Mouse (Mus musculus): ENCODE measurements around the gene Scgb1b2. TPM values are rescaled to one million over a fixed set of nuclear protein-coding genes. Genes with fewer than 3 reads are reported as not detected.

The Scgb1b2 gene
- polyA plus RNA-seq (2014; fragmentation: Nextera tagmentation; extraction: Ambion mirVana), result not detected in 2 replicates

- ATAC-seq (ENCODE audit: insufficient number of reproducible peaks, low FRiP score, low TSS enrichment, low read depth) (no peak), DNase-seq (ENCODE audit: low spot score) (no peak)
- 84% methylated on average over 3 of the region's 3 CpGs for WGBS
- Histone ChIP-seq H3K9me3 (ENCODE audit: control insufficient read depth, low read length) (peaks cover 2% of the 10 kb centered on the region; the same call in 1 of the 2 replicates), H3K4me3 (ENCODE audit: low read depth, low read length) (no peak within 1 kb of the TSS), H3K36me3 (ENCODE audit: control insufficient read depth, insufficient read depth, low read length) (no peaks in the 10 kb centered on the region), H3K27ac (replicated peaks; ENCODE audit: low read depth, low read length) (no peak within 1 kb of the TSS), H3K9ac (ENCODE audit: low read length) (no peak within 1 kb of the TSS), H3K4me1 (ENCODE audit: control insufficient read depth, insufficient read depth, low read length) (no peaks in the 10 kb centered on the region), H3K4me2 (ENCODE audit: low read depth, severe bottlenecking) (no peak within 1 kb of the TSS), H3K27me3 (ENCODE audit: control insufficient read depth, insufficient read depth, low read length) (no peaks in the 10 kb centered on the region)
Measured at GRCm38 (mm10) chr7:31291721-31292120, at the start of gene Scgb1b2. Scgb1b2 (minus strand) TSS chr7:31291821.

GRCm38 (mm10) chr7:31290208-31290607, 1.4 kb downstream of the Scgb1b2 start, which contains the start of gene Scgb2b2:
Scgb2b2 (plus strand) TSS chr7:31290508.
- no peaks in the 10 kb centered on the region for H3K36me3 ChIP-seq (ENCODE audit: control insufficient read depth, insufficient read depth, low read length)
- no peak within 1 kb of the TSS for H3K4me2 ChIP-seq (ENCODE audit: low read depth, severe bottlenecking)
- DNase-seq (ENCODE audit: low spot score) (no peak), ATAC-seq (ENCODE audit: insufficient number of reproducible peaks, low FRiP score, low TSS enrichment, low read depth) (no peak)
- no peaks in the 10 kb centered on the region for H3K27me3 ChIP-seq (ENCODE audit: control insufficient read depth, insufficient read depth, low read length)
- H3K27ac ChIP-seq (replicated peaks; ENCODE audit: low read depth, low read length), result no peak within 1 kb of the TSS
- H3K9me3 ChIP-seq (ENCODE audit: control insufficient read depth, low read length), result peaks cover 2% of the 10 kb centered on the region; the same call in 1 of the 2 replicates
- H3K4me1 ChIP-seq (ENCODE audit: control insufficient read depth, insufficient read depth, low read length), result no peaks in the 10 kb centered on the region
- WGBS, result 91% methylated on average over 5 of the region's 5 CpGs
- H3K9ac ChIP-seq (ENCODE audit: low read length), result no peak within 1 kb of the TSS
- no peak within 1 kb of the TSS for H3K4me3 ChIP-seq (ENCODE audit: low read depth, low read length)

Other genes with a start within 250 kb of the Scgb1b2 start
- 10.8 and 11.5 TPM in 2 replicates for gene Fxyd5, start 249.3 kb downstream of the Scgb1b2 start, polyA plus RNA-seq (2014; fragmentation: Nextera tagmentation; extraction: Ambion mirVana)
- 2.9 and 3.1 TPM in 2 replicates for gene Fxyd7, start 240.4 kb downstream of the Scgb1b2 start, polyA plus RNA-seq (2014; fragmentation: Nextera tagmentation; extraction: Ambion mirVana)
- 12.5 and 13.7 TPM in 2 replicates for gene Fxyd1, start 234.6 kb downstream of the Scgb1b2 start, polyA plus RNA-seq (2014; fragmentation: Nextera tagmentation; extraction: Ambion mirVana)
- 0.10 and 0.23 TPM in 2 replicates for gene Lgi4, start 232.5 kb downstream of the Scgb1b2 start, polyA plus RNA-seq (2014; fragmentation: Nextera tagmentation; extraction: Ambion mirVana)
- gene Fxyd3, start 215.1 kb downstream of the Scgb1b2 start, polyA plus RNA-seq (2014; fragmentation: Nextera tagmentation; extraction: Ambion mirVana), result 12.9 and 17.5 TPM in 2 replicates
- 2.2 and 2.3 TPM in 2 replicates for gene Hpn, start 176.5 kb downstream of the Scgb1b2 start, polyA plus RNA-seq (2014; fragmentation: Nextera tagmentation; extraction: Ambion mirVana)
- gene Scn1b, start 164.8 kb downstream of the Scgb1b2 start, polyA plus RNA-seq (2014; fragmentation: Nextera tagmentation; extraction: Ambion mirVana), result 0.51 and 1.0 TPM in 2 replicates
- 86.9 and 87.2 TPM in 2 replicates for gene Gramd1a, start 135.9 kb downstream of the Scgb1b2 start, polyA plus RNA-seq (2014; fragmentation: Nextera tagmentation; extraction: Ambion mirVana)
- gene Scgb2b2, start 1.3 kb downstream of the Scgb1b2 start, polyA plus RNA-seq (2014; fragmentation: Nextera tagmentation; extraction: Ambion mirVana), result not detected in 2 replicates
- gene Scgb2b3, start 70.3 kb upstream of the Scgb1b2 start, polyA plus RNA-seq (2014; fragmentation: Nextera tagmentation; extraction: Ambion mirVana), result not detected in 2 replicates
- not detected in 2 replicates for gene Scgb1b3, start 83.8 kb upstream of the Scgb1b2 start, polyA plus RNA-seq (2014; fragmentation: Nextera tagmentation; extraction: Ambion mirVana)

Data from limb, embryonic 11.5 days (tissue).